Mouse (Mus musculus): ENCODE measurements around the gene Arl15.

- TF ChIP-seq CTCF (IDR thresholded peaks at IDR 0.05; ENCODE audit: low read depth) (no peak), EP300 (optimal IDR thresholded peaks at IDR 0.05) (no peak)
Observed at GRCm38 (mm10) chr13:113865378-113865777, 71.1 kb downstream of the Arl15 start.
